Mouse (Mus musculus) lung, postnatal 36 days (tissue): ENCODE measurements around the gene Ifnl2.
A peak's percentile ranks its signal among the peaks of the same experiment; 100 is the strongest.

Source experiments
- DNase-seq: peaks from one replicate; pipeline ENCODE4 v3.0.0; 2022; ENCODE audit warnings: mixed read lengths

Gene Ifnl2

DNA sequence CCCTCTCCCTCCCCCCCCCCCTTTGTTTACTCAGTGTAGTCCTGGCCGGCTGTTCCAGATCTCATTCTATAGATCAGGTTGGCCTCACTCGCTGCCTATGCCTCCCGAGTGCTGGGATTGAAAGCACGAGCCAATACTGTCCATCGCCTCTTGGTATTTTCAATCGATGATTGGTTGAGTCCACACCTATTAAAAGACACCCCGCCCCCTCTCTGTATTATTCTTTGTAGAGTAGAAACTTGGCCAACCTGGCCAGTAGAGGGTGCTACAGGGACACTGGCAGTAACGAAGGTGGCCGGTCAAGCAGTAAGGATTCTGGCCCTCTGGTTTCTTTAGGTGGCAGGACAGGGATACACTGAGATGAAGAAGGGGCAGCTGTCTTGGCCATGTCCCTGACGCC, 19.8 kb downstream of the Ifnl2 start:
- DNase-seq: peak; percentile 93

GRCm38 (mm10) chr7:28488030-28488491, 22.2 kb downstream of the Ifnl2 start:
- DNase-seq: peak; percentile 69

DNA sequence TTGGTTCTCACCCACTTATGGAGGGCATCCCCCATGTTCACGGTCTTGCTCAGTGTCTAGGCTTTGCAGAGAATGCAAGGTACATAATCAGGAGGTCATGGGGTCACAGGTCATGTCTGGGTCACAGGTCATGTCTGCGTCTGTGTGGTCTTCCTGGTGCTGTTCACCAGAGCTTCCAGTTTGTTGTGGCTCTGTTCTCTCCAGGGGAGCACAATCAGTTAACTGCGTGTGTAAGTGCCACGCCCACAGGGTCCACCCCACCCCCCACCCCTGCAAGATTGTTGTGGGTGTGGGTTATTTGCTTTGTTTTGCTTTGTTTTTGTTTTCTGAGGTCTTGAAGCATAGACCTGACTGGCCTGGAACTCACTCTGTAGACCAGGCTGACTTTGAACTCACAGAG, 26.1 kb downstream of the Ifnl2 start:
- DNase-seq: no peak

GRCm38 (mm10) chr7:28482854-28483253, 27.4 kb downstream of the Ifnl2 start:
- DNase-seq: no peak

- peak; percentile 14 for DNase-seq
Observed at GRCm38 (mm10) chr7:28478854-28479253, 31.4 kb downstream of the Ifnl2 start.

DNA sequence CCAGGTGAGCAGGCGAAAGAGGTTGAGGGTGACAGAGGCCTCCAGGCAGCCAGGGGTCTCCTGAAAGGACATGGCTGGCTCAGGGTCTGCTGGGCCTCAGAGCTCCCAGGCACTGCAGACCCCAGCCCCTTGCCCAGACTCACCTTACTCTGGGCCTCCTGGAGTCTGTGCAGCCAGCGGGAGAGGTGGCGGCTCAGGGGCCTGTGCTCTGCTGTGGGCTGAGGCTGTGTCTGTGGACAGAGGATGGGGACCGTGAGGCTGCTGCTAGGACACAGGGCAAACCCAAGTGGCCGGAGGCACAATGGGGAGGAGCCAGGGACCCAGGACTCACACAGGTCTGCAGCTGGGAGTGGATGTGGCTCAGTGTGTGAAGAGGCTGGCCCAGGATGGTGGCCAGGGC, 32.9 kb downstream of the Ifnl2 start:
- DNase-seq: no peak

GRCm38 (mm10) chr7:28476191-28476590, 34.1 kb downstream of the Ifnl2 start:
- no peak for DNase-seq

DNA sequence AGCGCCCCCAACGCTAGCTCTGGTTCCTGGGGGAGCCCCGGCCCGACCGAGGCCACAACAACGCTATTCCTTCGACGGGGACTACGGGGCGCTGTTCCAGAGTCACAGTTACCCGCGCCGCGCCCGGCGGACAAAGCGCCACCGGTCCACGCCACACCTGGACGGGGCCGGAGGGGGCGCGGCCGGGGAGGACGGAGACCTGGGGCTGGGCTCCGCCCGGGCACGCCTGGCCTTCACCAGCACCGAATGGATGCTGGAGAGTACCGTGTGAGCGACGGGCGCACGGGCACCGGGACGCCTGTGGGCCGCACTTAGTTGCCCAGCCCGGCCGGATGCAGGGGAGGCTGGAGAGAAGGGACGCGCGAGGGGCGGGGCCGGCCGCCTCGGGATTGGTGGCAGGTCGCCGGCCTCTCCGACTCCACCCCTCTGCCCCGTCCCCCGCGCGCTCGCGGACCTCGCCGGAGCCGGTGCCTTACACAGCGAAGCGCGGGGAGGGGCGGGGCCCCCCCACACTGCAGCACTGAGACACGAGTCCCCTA, 43.0 kb downstream of the Ifnl2 start:
- DNase-seq: peak; percentile 79

DNA sequence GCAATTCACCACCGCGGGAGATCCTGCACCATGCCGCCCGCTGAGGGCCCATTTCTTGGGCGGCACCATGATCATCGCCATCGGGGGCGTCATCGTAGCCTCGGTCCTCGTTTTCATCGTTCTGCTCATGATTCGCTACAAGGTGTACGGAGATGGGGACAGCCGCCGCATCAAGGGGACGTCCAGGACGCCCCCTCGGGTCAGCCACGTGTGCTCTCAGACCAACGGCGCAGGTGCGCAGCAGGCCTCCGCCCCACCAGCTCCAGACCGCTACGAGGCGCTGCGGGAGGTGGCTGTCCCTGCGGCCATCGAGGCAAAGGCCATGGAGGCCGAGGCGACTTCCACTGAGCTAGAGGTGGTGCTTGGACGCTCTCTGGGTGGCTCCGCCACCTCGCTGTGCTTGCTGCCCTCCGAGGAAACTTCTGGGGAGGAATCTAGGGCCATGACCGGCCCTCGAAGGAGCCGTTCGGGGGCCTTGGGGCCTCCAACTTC, 43.5 kb downstream of the Ifnl2 start:
- no peak for DNase-seq

- peak; percentile 82 for DNase-seq
Observed at GRCm38 (mm10) chr7:28464416-28465212, 45.6 kb downstream of the Ifnl2 start.

DNA sequence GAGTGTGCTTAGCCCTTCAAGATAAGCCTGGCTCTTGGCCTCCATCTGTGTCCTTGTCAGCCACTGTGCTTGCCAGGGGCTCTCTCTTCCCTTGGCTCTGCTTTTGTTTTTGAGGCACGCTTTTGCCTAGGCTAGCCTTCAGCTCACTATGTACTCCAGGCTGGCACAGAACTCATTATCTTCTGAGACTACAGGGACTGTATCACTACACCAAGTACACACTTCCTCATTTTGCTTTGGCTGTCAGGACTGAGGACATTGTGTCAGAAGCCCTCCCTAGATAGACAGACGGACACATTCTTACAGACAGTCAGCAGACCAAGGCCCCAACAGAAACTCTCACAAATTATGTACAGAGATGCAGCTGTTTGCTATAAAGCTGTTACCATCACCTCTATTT, 47.5 kb downstream of the Ifnl2 start:
- no peak for DNase-seq

GRCm38 (mm10) chr7:28460361-28460760, 49.9 kb downstream of the Ifnl2 start:
- no peak for DNase-seq
